Mouse (Mus musculus) forebrain, embryonic 14.5 days (tissue): ENCODE data around the gene Scrt2. TPM values are rescaled to one million over a fixed set of nuclear protein-coding genes. Genes with fewer than 3 reads are reported as not detected.
A peak's percentile ranks its signal among the peaks of the same experiment; 100 is the strongest.

Experiments
- ATAC-seq: fragments of 200-750 bp; cut with Nextera tagmentation; 2 replicates; pipeline ENCODE4 v1.8.0; 2017; ENCODE audit warnings: mild to moderate bottlenecking, moderate library complexity
- DNase-seq: peaks from one replicate; pipeline ENCODE4 v3.0.0-alpha.2; 2015; ENCODE audit warnings: low spot score
- H3K27ac ChIP-seq: fragments of 300-500 bp; sonication (generic); 2 replicates; pipeline ENCODE4 v1.5.1; 2014; ENCODE audit warnings: low read depth, mild to moderate bottlenecking, control low read depth, low read length, moderate library complexity
- H3K27me3 ChIP-seq: fragments of 300-500 bp; sonication (generic); replicated peaks from 2 replicates; pipeline ENCODE4 v1.6.1; 2014; ENCODE audit warnings: low read length, control low read depth, mixed read lengths; ENCODE audit not compliant: control insufficient read depth, insufficient read depth
- H3K36me3 ChIP-seq: fragments of 300-500 bp; sonication (generic); 2 replicates; pipeline ENCODE4 v1.6.1; 2014; ENCODE audit warnings: low read length, control low read depth; ENCODE audit not compliant: control insufficient read depth, insufficient read depth
- H3K4me1 ChIP-seq: fragments of 300-500 bp; sonication (generic); 2 replicates; pipeline ENCODE4 v1.6.1; 2014; ENCODE audit warnings: antibody characterized with exemption, low read length, control low read depth; ENCODE audit not compliant: control insufficient read depth, insufficient read depth
- H3K4me2 ChIP-seq: fragments of 300-500 bp; sonication (generic); 2 replicates; pipeline ENCODE4 v1.6.1; 2014; ENCODE audit warnings: mild to moderate bottlenecking, control low read depth, low read length
- H3K4me3 ChIP-seq: fragments of 300-500 bp; sonication (generic); 2 replicates; pipeline ENCODE4 v1.5.1; 2014; ENCODE audit warnings: low read depth, low read length, control low read depth
- H3K9ac ChIP-seq: fragments of 300-500 bp; sonication (generic); 2 replicates; pipeline ENCODE4 v1.6.1; 2014; ENCODE audit warnings: mild to moderate bottlenecking, low read length, control low read depth, moderate library complexity
- H3K9me3 ChIP-seq: fragments of 300-500 bp; sonication (generic); replicated peaks from 2 replicates; pipeline ENCODE4 v1.6.1; 2016; ENCODE audit warnings: low read length, control low read depth, mixed read lengths; ENCODE audit not compliant: control insufficient read depth
- WGBS: fragments of 180-500 bp; shearing (Covaris S2); extraction: QIAGEN DNeasy Blood & Tissue Kit; methylation state at CpG from one replicate; pipeline ENCODE4 v1.1.7; 2014; 5-methylcytosine and 5-hydroxymethylcytosine counted together
- polyA plus RNA-seq: library from polyadenylated mRNA; unstranded; fragments of >200 nt; fragmentation: Nextera tagmentation; extraction: Ambion mirVana; gene quantifications from 2 replicates; pipeline ENCODE4 v1.2.1, GENCODE M21; 2014

The Scrt2 gene
- polyA plus RNA-seq, 1 experiment from 2014 or later = 16.1 TPM

DNA sequence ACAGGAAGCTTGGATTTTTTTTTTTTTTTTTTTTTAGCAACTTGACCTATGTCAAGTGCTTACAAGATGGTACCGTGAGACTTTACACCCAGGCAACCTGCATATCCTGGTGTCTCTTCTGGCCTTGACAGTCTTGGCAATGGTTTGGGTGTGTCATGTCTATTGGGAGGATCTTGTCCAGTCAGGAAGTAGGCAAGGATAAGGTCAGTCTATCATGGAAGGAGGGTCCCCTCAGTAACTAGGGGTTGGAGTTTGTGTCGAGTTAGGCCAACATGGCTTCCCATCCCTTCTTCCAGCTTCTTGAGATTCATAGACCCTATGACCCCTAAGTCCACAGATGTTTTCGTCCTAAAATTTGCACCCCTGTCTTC, 24.9 kb downstream of the Scrt2 start:
- Histone ChIP-seq H3K36me3 (no peaks in the 10 kb centered on the region), H3K9ac (no peak overlapping the region; the same call in 1 of the 2 replicates), H3K27me3 (no peaks in the 10 kb centered on the region), H3K4me1 (peaks cover 7% of the 10 kb centered on the region; the same call in 1 of the 2 replicates), H3K4me3 (peak overlapping the region; percentile 64), H3K9me3 (no peaks in the 10 kb centered on the region), H3K4me2 (peak overlapping the region; percentile 72), H3K27ac (no peak overlapping the region)
- DNase-seq (no peak), ATAC-seq (no peak)
- whole genome bisulfite sequencing = 86% methylated on average over 3 of the region's 3 CpGs

DNA sequence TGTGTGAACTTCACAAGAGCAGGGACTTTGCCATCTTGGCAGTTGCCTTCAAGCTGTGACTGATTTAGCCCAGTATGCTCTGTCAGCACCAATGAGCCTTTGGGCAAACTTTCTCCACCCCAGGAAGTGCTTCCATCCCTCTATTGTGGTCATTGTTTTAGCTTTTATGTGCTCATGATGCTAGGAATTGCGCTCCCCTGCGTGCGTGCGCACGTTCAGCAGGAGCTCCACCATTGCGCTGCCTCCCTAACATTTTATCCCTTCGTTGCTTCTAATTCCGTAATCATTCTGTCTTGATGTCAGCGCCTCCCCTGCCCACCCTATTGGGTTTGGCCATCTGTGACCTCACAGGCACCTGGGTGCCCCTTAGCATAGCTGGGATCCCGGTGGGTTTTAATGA, 25.3 kb downstream of the Scrt2 start:
- no peaks in the 10 kb centered on the region for H3K9me3 ChIP-seq
- H3K4me2 ChIP-seq = no peak overlapping the region
- no peak overlapping the region for H3K9ac ChIP-seq
- H3K36me3 ChIP-seq = no peaks in the 10 kb centered on the region
- peaks cover 7% of the 10 kb centered on the region; the same call in 1 of the 2 replicates for H3K4me1 ChIP-seq
- WGBS = 94% methylated on average over 10 of the region's 10 CpGs
- H3K27me3 ChIP-seq = no peaks in the 10 kb centered on the region
- H3K27ac ChIP-seq = no peak overlapping the region
- no peak for ATAC-seq
- H3K4me3 ChIP-seq = no peak overlapping the region
- DNase-seq = no peak

DNA sequence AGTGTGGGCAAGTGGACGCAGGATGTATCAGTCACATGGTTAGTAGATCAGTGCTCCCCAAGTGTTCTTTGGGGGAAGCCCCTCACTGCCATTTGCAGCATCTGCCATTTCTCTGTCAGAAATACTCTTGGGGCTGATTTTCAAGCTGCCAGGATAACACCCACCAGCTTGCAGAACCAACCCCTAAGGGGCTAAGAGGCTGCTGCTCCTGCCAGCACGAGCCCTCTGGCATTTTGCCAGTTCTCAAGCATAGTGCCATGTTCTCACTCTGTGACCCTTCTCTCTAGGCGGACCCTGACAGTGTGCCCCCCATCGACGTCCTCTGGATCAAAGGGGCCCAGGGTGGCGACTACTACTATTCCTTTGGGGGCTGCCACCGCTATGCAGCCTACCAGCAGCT, 27.4 kb downstream of the Scrt2 start:
- Histone ChIP-seq H3K27ac (peak overlapping the region; percentile 15; the same call in 1 of the 2 replicates), H3K4me1 (peaks cover 7% of the 10 kb centered on the region; the same call in 1 of the 2 replicates), H3K9ac (no peak overlapping the region), H3K27me3 (no peaks in the 10 kb centered on the region), H3K9me3 (no peaks in the 10 kb centered on the region), H3K4me2 (no peak overlapping the region), H3K36me3 (no peaks in the 10 kb centered on the region), H3K4me3 (no peak overlapping the region)
- DNase-seq = peak; percentile 57
- no peak for ATAC-seq
- WGBS = 43% methylated on average over 7 of the region's 7 CpGs

DNA sequence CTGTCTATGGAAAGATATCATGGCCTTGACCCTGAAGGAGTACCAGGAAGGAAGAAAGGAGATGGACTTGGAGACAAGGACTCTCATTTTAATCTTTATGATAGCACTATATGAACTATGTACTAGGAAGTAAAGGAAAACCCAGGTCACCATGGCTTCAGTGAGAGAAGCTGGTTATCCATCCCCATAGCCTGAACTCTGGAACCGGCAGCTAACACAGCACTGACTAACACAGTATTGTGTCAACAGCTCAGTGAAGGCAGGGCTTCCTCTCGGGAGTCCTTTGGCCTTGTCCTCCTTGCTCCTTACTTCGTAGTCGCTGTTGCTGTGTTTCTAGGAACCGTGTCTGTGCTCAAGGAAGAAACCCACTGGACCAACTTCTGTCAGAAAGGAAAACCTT, 28.1 kb downstream of the Scrt2 start:
- H3K36me3 ChIP-seq = no peaks in the 10 kb centered on the region
- WGBS = 90% methylated on average over 5 of the region's 5 CpGs
- no peaks in the 10 kb centered on the region for H3K9me3 ChIP-seq
- ATAC-seq (no peak), DNase-seq (no peak)
- no peak overlapping the region for H3K9ac ChIP-seq
- H3K4me2 ChIP-seq = no peak overlapping the region
- no peaks in the 10 kb centered on the region for H3K27me3 ChIP-seq
- H3K4me3 ChIP-seq = no peak overlapping the region
- H3K27ac ChIP-seq = no peak overlapping the region
- H3K4me1 ChIP-seq = peaks cover 8% of the 10 kb centered on the region; the same call in 1 of the 2 replicates

DNA sequence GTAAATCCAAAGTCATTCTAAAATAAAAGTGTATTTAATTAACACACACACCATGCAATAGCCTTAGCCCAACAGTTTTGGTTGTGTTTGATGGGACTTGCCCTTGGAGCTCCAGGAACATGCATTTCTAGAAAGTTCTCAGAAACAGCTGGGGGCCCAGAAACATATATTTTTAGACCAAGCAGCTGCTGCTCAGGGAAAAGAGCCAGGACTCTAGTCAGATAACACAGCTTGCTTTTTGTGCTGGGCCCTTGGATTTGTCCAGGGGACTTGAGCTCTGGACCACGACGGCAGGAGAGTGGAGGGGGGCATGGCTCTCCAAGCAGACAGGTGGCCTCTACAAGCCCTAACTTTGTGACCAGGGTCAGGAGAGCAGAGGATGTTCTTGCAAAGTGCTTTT, 30.0 kb downstream of the Scrt2 start:
- ATAC-seq = no peak
- whole genome bisulfite sequencing = 65% methylated on average over 2 of the region's 2 CpGs
- Histone ChIP-seq H3K4me2 (no peak overlapping the region), H3K9ac (no peak overlapping the region), H3K27ac (no peak overlapping the region), H3K27me3 (no peaks in the 10 kb centered on the region), H3K4me1 (peaks cover 6% of the 10 kb centered on the region; the same call in 1 of the 2 replicates), H3K9me3 (no peaks in the 10 kb centered on the region), H3K36me3 (no peaks in the 10 kb centered on the region), H3K4me3 (no peak overlapping the region)
- DNase-seq = no peak

DNA sequence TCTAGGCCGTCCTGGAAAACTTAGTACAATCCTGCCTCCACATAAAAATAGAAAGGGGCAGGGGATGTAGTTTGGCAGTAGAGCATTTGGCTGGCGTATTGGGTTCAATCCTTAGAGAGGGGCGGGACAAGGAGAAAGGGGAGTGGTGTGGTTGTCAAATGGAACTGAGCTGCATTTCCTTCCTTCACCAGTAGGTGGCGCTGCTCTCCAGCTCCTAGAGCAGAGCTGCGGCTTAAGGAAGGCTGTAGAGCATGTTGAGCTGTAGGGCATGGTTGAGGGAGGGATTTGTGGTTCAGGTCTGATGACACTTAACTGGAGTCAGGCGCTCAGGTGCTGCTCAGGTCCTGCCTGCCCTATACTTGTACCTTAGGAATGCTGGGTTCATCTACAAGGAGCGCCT, 30.6 kb downstream of the Scrt2 start:
- H3K27ac ChIP-seq = no peak overlapping the region
- DNase-seq (peak; percentile 95), ATAC-seq (peak; percentile 73)
- no peak overlapping the region for H3K4me3 ChIP-seq
- no peaks in the 10 kb centered on the region for H3K36me3 ChIP-seq
- peaks cover 6% of the 10 kb centered on the region; the same call in 1 of the 2 replicates for H3K4me1 ChIP-seq
- no peak overlapping the region for H3K9ac ChIP-seq
- no peak overlapping the region for H3K4me2 ChIP-seq
- 4% methylated on average over 7 of the region's 7 CpGs for WGBS
- no peaks in the 10 kb centered on the region for H3K9me3 ChIP-seq
- no peaks in the 10 kb centered on the region for H3K27me3 ChIP-seq

DNA sequence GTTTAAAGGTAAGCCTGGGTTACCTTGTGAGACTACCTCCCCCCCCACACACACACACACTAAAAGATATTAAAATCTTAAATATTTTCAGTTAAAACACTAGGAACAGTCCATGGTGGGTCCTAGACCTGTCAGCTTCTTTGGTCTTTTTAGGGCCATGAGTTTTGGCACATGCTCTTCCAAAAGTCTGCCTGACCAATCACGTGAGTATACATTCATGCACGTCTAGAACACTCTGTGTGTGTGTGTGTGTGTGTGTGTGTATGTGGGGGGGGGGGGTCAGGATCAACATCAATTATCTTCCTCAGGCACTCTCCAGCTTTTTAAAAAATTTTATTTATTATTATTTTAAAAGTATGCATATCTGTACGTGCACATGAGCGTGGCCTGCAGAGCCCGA, 31.2 kb downstream of the Scrt2 start:
- H3K4me3 ChIP-seq = no peak overlapping the region

DNA sequence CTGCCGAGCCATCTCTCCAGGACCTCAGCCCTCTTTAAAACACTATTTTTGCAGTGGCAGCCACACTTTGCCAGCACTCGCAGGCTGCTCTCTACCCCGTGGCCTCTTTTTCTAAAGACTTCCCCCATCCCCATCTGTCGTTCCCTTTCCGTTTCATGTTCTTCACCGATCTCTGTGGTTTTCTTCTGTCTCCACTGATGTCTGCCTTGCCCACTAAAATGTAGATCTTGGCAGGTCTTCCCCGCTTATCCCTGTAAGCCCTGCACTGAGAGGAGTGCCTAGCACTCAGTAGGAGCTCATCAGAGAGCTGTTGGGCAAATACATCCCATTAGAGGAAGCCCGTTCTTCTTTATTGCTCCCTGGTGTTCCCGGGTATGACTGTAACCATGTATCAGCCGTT, 31.6 kb downstream of the Scrt2 start:
- Histone ChIP-seq H3K9ac (peak overlapping the region; percentile 3; the same call in 1 of the 2 replicates), H3K27ac (no peak overlapping the region), H3K36me3 (no peaks in the 10 kb centered on the region), H3K27me3 (no peaks in the 10 kb centered on the region), H3K4me2 (no peak overlapping the region), H3K4me3 (no peak overlapping the region), H3K9me3 (no peaks in the 10 kb centered on the region), H3K4me1 (peaks cover 6% of the 10 kb centered on the region; the same call in 1 of the 2 replicates)
- ATAC-seq = no peak
- DNase-seq = no peak
- WGBS = 60% methylated on average over 10 of the region's 10 CpGs

More for the DNA sequence above, 31.2 kb downstream of the Scrt2 start:
- Histone ChIP-seq H3K27ac (no peak overlapping the region), H3K27me3 (no peaks in the 10 kb centered on the region), H3K9me3 (no peaks in the 10 kb centered on the region), H3K4me2 (no peak overlapping the region), H3K4me1 (peaks cover 6% of the 10 kb centered on the region; the same call in 1 of the 2 replicates), H3K36me3 (no peaks in the 10 kb centered on the region), H3K9ac (no peak overlapping the region; the same call in 1 of the 2 replicates)
- ATAC-seq (no peak), DNase-seq (no peak)
- WGBS = 87% methylated on average over 5 of the region's 5 CpGs

DNA sequence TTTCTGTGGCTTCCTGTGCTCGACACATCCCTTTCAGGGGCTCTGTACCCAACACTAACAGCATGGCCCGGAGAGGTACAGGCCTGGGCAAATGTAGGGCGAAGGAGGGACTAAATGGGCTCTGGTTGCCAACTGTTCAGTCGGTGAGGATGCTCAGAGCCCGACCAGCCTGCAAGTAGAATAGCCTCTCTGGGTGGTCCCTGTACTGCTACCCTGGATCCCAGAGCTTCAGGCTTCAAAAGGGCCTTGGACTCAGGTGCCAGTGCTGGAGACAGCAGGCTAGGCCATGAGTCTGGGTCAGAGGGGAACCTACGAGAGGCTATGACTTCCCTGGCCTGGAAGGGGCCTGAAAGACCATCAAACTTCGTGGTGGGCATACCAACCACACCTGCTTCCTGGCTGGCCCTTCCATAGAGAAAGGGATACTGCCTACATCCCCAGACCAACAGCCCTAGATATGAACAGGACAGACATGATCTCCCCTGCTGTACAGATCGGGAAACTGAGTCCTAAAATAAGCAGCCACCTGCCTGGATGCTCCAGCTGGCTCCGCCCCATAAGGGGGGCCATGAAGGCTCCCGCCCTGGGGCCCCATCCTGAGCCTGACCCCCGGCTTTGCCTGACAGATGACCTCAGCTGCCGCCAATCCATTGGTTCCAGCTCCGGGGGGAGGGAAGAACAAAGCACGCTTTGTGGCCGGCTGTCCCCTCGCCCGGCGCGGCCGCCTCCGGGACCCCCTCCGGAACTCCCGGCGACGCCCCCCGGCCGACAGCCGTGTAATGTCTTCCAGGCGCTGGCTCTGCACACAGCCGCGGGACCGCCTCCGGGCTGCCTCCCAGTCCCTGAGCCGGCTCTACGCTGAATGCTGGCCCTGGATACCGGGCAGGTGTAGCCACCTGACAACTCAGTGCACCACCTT, 33.0 kb downstream of the Scrt2 start:
- peak; percentile 27; the same call in 1 of the 2 replicates for ATAC-seq
- H3K36me3 ChIP-seq = no peaks in the 10 kb centered on the region
- H3K4me1 ChIP-seq = peaks cover 6% of the 10 kb centered on the region; the same call in 1 of the 2 replicates
- peak overlapping the region; percentile 56 for H3K4me2 ChIP-seq
- no peaks in the 10 kb centered on the region for H3K27me3 ChIP-seq
- H3K9ac ChIP-seq = peak overlapping the region; percentile 53
- DNase-seq = no peak
- H3K9me3 ChIP-seq = no peaks in the 10 kb centered on the region
- H3K27ac ChIP-seq = no peak overlapping the region
- H3K4me3 ChIP-seq = peak overlapping the region; percentile 14
- WGBS = 13% methylated on average over 36 of the region's 36 CpGs
